14 mouse cellular contexts compared by ENCODE assay signal in genomic region chr4:107921152-107921695, GRCm38 (mm10). TPM values are rescaled to one million over a fixed set of nuclear protein-coding genes. Genes with fewer than 3 reads are reported as not detected.
A peak's percentile ranks its signal among the peaks of the same experiment; 100 is the strongest.
DNase-seq lines count a peak whose midpoint lies in the region; ATAC-seq and TF ChIP-seq lines count a peak whose summit lies in the region.
"Had no signal": no experiment of that assay in that cellular context is flagged by ENCODE, and none has a peak within 500 bp of the region (broad histone marks: within the 10 kb centered on the region; RNA-seq: fewer than 3 reads in every experiment).

No protein-coding gene starts in this region.

- peaks cover 35% of the 10 kb centered on the region; the same call in 1 of the 2 replicates for H3K79me2 ChIP-seq in liver, adult 2 months (ENCODE audit: control insufficient read depth, insufficient read depth, low read length)

- ATAC-seq in forebrain, embryonic 11.5 days (replicated peaks; ENCODE audit: low FRiP score), result no peak
- ATAC-seq in CD4-positive, CD25-positive, alpha-beta regulatory T cell, adult 4 months, result no peak
- ATAC-seq in hindbrain, embryonic 11.5 days (ENCODE audit: low FRiP score), result no peak

- no peak overlapping the region for H3K4me2 ChIP-seq in forebrain, embryonic 11.5 days (ENCODE audit: low read depth, low read length, severe bottlenecking)
- no peak overlapping the region for H3K4me2 ChIP-seq in hindbrain, embryonic 11.5 days (replicated peaks; ENCODE audit: low read depth, low read length)

- DNase-seq in gastrocnemius, adult 2 months, result no peak
- DNase-seq in gastrocnemius, postnatal 25 days, result no peak
- peak; percentile 21 for DNase-seq in 3T3-L1 (ENCODE audit: low read depth, low spot score)
- DNase-seq in heart, postnatal 10 days, result peak; percentile 67 to 78
- DNase-seq in liver, adult 2 months (ENCODE audit: extremely low read depth, low read depth, low spot score), result peak; percentile 89
- no peak for DNase-seq in forebrain, embryonic 11.5 days (ENCODE audit: low spot score)
- no peak for DNase-seq in hindbrain, embryonic 11.5 days (ENCODE audit: low spot score)
- DNase-seq: thymus, postnatal 14 days had no signal

- no peaks in the 10 kb centered on the region for H3K27me3 ChIP-seq in liver, adult 2 months (ENCODE audit: control insufficient read depth, insufficient read depth, low read length)
- no peaks in the 10 kb centered on the region for H3K27me3 ChIP-seq in forebrain, embryonic 11.5 days (ENCODE audit: control insufficient read depth, insufficient read depth, low read length)
- H3K27me3 ChIP-seq in hindbrain, embryonic 11.5 days (ENCODE audit: control insufficient read depth, insufficient read depth, low read length), result no peaks in the 10 kb centered on the region
- H3K27me3 ChIP-seq: embryonic facial prominence, embryonic 12.5 days; hindbrain, embryonic 15.5 days; limb, embryonic 15.5 days had no signal

- TF ChIP-seq POLR2A in liver, adult 2 months (IDR thresholded peaks at IDR 0.05; ENCODE audit: extremely low read depth, insufficient read depth, low read length), result no peak

- TF ChIP-seq CTCF in gastrocnemius, adult 2 months (IDR thresholded peaks at IDR 0.05), result no peak
- no peak for TF ChIP-seq CTCF in liver, adult 2 months (IDR thresholded peaks at IDR 0.05; ENCODE audit: low read depth, low read length)

- WGBS in liver, adult 2 months, result 16% methylated on average over 8 of the region's 8 CpGs
- WGBS in forebrain, embryonic 11.5 days, result 88% methylated on average over 8 of the region's 8 CpGs
- WGBS in hindbrain, embryonic 11.5 days, result 92% methylated on average over 8 of the region's 8 CpGs

- peak overlapping the region; percentile 98; the same call in 1 of the 2 replicates for H3K27ac ChIP-seq in gastrocnemius, adult 2 months
- peak overlapping the region; percentile 90 for H3K27ac ChIP-seq in liver, adult 2 months (replicated peaks; ENCODE audit: insufficient read depth, low read depth, low read length)
- H3K27ac ChIP-seq in forebrain, embryonic 11.5 days (ENCODE audit: low read depth, low read length), result no peak overlapping the region
- H3K27ac ChIP-seq in hindbrain, embryonic 11.5 days (ENCODE audit: low read depth, low read length), result no peak overlapping the region
- H3K27ac ChIP-seq: embryonic facial prominence, embryonic 12.5 days; limb, embryonic 15.5 days had no signal

- H3K36me3 ChIP-seq in liver, adult 2 months (ENCODE audit: control insufficient read depth, insufficient read depth, low read length), result peaks cover 12% of the 10 kb centered on the region
- H3K36me3 ChIP-seq in forebrain, embryonic 11.5 days (ENCODE audit: control insufficient read depth, insufficient read depth, low read length), result no peaks in the 10 kb centered on the region
- H3K36me3 ChIP-seq in hindbrain, embryonic 11.5 days (ENCODE audit: control insufficient read depth, insufficient read depth, low read length), result no peaks in the 10 kb centered on the region
- H3K36me3 ChIP-seq: hindbrain, embryonic 15.5 days; limb, embryonic 15.5 days had no signal

- intact Hi-C loops in gastrocnemius, adult 2 months (cut with DNase I), result loop anchor here (10.0 kb wide), 2 partner anchors 154 to 384 kb away; partner anchors contain the start of gene Zyg11b
- intact Hi-C loops in heart, postnatal 10 days (cut with DNase I), result loop anchor here (10.0 kb wide), 1 partner anchor 404 kb away; the partner anchor contains the start of gene Coa7

- H3K9ac ChIP-seq in liver, adult 2 months (ENCODE audit: low read depth, low read length), result peak overlapping the region; percentile 64
- H3K9ac ChIP-seq in forebrain, embryonic 11.5 days (ENCODE audit: low read length), result no peak overlapping the region
- no peak overlapping the region for H3K9ac ChIP-seq in hindbrain, embryonic 11.5 days (ENCODE audit: low read depth, low read length)
- H3K9ac ChIP-seq: embryonic facial prominence, embryonic 12.5 days; hindbrain, embryonic 15.5 days; limb, embryonic 15.5 days had no signal

- no peaks in the 10 kb centered on the region for H3K9me3 ChIP-seq in forebrain, embryonic 11.5 days (ENCODE audit: control insufficient read depth, low read length)
- H3K9me3 ChIP-seq in hindbrain, embryonic 11.5 days (ENCODE audit: control insufficient read depth, low read length), result no peaks in the 10 kb centered on the region
- H3K9me3 ChIP-seq: embryonic facial prominence, embryonic 12.5 days; hindbrain, embryonic 15.5 days; limb, embryonic 15.5 days had no signal

- H3K4me1 ChIP-seq in liver, adult 2 months (ENCODE audit: control insufficient read depth, insufficient read depth, low read length), result peaks cover 9% of the 10 kb centered on the region
- H3K4me1 ChIP-seq in forebrain, embryonic 11.5 days (replicated peaks; ENCODE audit: control insufficient read depth, insufficient read depth, low read length), result peaks cover 8% of the 10 kb centered on the region; the same call in 1 of the 2 replicates
- H3K4me1 ChIP-seq in hindbrain, embryonic 11.5 days (replicated peaks; ENCODE audit: control insufficient read depth, insufficient read depth, low read length), result peaks cover 2% of the 10 kb centered on the region; the same call in 1 of the 2 replicates

- peak overlapping the region; percentile 91 for H3K4me3 ChIP-seq in gastrocnemius, adult 2 months
- no peak overlapping the region; the same call in 1 of the 2 replicates for H3K4me3 ChIP-seq in liver, adult 2 months (ENCODE audit: insufficient read depth, low read depth, low read length)
- H3K4me3 ChIP-seq in forebrain, embryonic 11.5 days (ENCODE audit: low read depth, low read length), result no peak overlapping the region
- no peak overlapping the region for H3K4me3 ChIP-seq in hindbrain, embryonic 11.5 days (ENCODE audit: low read depth, low read length)
- H3K4me3 ChIP-seq: embryonic facial prominence, embryonic 12.5 days; hindbrain, embryonic 15.5 days; limb, embryonic 15.5 days had no signal

RNA-seq across cellular contexts. Expression of gene Cpt2, which starts 2.2 kb away (rescaled TPM):
- total RNA-seq in gastrocnemius, adult 2 months (2021), result 100 to 1,000 TPM in 1 of 2 experiments, 10 to 100 TPM in 1; 61.5 to 103 TPM
- total RNA-seq in gastrocnemius, postnatal 25 days (2021), result 10 to 100 TPM; 61.0 to 66.6 TPM
- total RNA-seq in heart, postnatal 10 days (2021), result 100 to 1,000 TPM; 206 to 222 TPM
- 106 and 125 TPM in 2 replicates for total RNA-seq in liver, adult 2 months (2014; rRNA removed)
- polyA plus RNA-seq in liver, adult 2 months (2012; rRNA removed), result 159 and 191 TPM in 2 replicates
- polyA plus RNA-seq in forebrain, embryonic 11.5 days (2014; fragmentation: Nextera tagmentation; extraction: Ambion mirVana), result 30.9 and 31.6 TPM in 2 replicates
- polyA plus RNA-seq in CD4-positive, CD25-positive, alpha-beta regulatory T cell, adult 4 months (2017; shearing (Covaris generic)), result 10 to 100 TPM; 18.9 to 27.3 TPM
- 34.0 and 38.4 TPM in 2 replicates for polyA plus RNA-seq in hindbrain, embryonic 11.5 days (2014; fragmentation: Nextera tagmentation; extraction: Ambion mirVana)

RNA-seq across cellular contexts. Expression of gene 0610037L13Rik, which starts 31.6 kb away (rescaled TPM):
- total RNA-seq in gastrocnemius, adult 2 months (2021), result 10 to 100 TPM; 41.9 to 50.1 TPM
- 10 to 100 TPM; 43.6 to 48.4 TPM for total RNA-seq in gastrocnemius, postnatal 25 days (2021)
- total RNA-seq in heart, postnatal 10 days (2021), result 10 to 100 TPM; 67.2 to 70.7 TPM
- total RNA-seq in liver, adult 2 months (2014; rRNA removed), result 39.0 and 44.9 TPM in 2 replicates
- polyA plus RNA-seq in liver, adult 2 months (2012; rRNA removed), result 24.3 and 28.2 TPM in 2 replicates
- polyA plus RNA-seq in forebrain, embryonic 11.5 days (2014; fragmentation: Nextera tagmentation; extraction: Ambion mirVana), result 108 and 116 TPM in 2 replicates
- 10 to 100 TPM; 51.0 to 63.0 TPM for polyA plus RNA-seq in CD4-positive, CD25-positive, alpha-beta regulatory T cell, adult 4 months (2017; shearing (Covaris generic))
- polyA plus RNA-seq in hindbrain, embryonic 11.5 days (2014; fragmentation: Nextera tagmentation; extraction: Ambion mirVana), result 118 and 135 TPM in 2 replicates

RNA-seq across cellular contexts. Expression of gene Magoh, which starts 41.7 kb away (rescaled TPM):
- 10 to 100 TPM; 25.6 to 30.0 TPM for total RNA-seq in gastrocnemius, adult 2 months (2021)
- 10 to 100 TPM; 19.9 to 25.8 TPM for total RNA-seq in gastrocnemius, postnatal 25 days (2021)
- 10 to 100 TPM; 64.4 to 65.4 TPM for total RNA-seq in heart, postnatal 10 days (2021)
- 42.3 and 46.1 TPM in 2 replicates for total RNA-seq in liver, adult 2 months (2014; rRNA removed)
- 27.4 and 28.5 TPM in 2 replicates for polyA plus RNA-seq in liver, adult 2 months (2012; rRNA removed)
- 214 and 246 TPM in 2 replicates for polyA plus RNA-seq in forebrain, embryonic 11.5 days (2014; fragmentation: Nextera tagmentation; extraction: Ambion mirVana)
- polyA plus RNA-seq in CD4-positive, CD25-positive, alpha-beta regulatory T cell, adult 4 months (2017; shearing (Covaris generic)), result 100 to 1,000 TPM; 109 to 118 TPM
- 224 and 249 TPM in 2 replicates for polyA plus RNA-seq in hindbrain, embryonic 11.5 days (2014; fragmentation: Nextera tagmentation; extraction: Ambion mirVana)

RNA-seq across cellular contexts. Expression of gene Slc1a7, which starts 46.9 kb away (rescaled TPM):
- total RNA-seq in gastrocnemius, adult 2 months (2021), result under 1 TPM; 0.10 to 0.17 TPM
- under 1 TPM; 0.11 to 0.26 TPM for total RNA-seq in gastrocnemius, postnatal 25 days (2021)
- total RNA-seq in heart, postnatal 10 days (2021), result under 1 TPM in 1 of 2 experiments, not detected in 1; 0.10 TPM
- total RNA-seq in liver, adult 2 months (2014; rRNA removed), result 0.07 and 0.09 TPM in 2 replicates
- polyA plus RNA-seq in liver, adult 2 months (2012; rRNA removed), result 0.04 and 0.07 TPM in 2 replicates
- not detected in 2 replicates for polyA plus RNA-seq in forebrain, embryonic 11.5 days (2014; fragmentation: Nextera tagmentation; extraction: Ambion mirVana)
- not detected for polyA plus RNA-seq in CD4-positive, CD25-positive, alpha-beta regulatory T cell, adult 4 months (2017; shearing (Covaris generic))
- not detected in 2 replicates for polyA plus RNA-seq in hindbrain, embryonic 11.5 days (2014; fragmentation: Nextera tagmentation; extraction: Ambion mirVana)
- polyA plus RNA-seq: C2C12; embryonic facial prominence, embryonic 12.5 days; neural tube, embryonic 14.5 days had no signal

Comparison
In these comparisons a context has a peak if more than half of its experiments do, and no peak if none do; other contexts are left out.
1. DNase-seq: peak in 3T3-L1 (single experiment), heart, postnatal 10 days (2 of 2) and liver, adult 2 months (single experiment); none in gastrocnemius, adult 2 months (single experiment), gastrocnemius, postnatal 25 days (single experiment), forebrain, embryonic 11.5 days (single experiment) and hindbrain, embryonic 11.5 days (single experiment).
2. H3K27ac ChIP-seq: peak in gastrocnemius, adult 2 months (single experiment) and liver, adult 2 months (single experiment); none in forebrain, embryonic 11.5 days (single experiment) and hindbrain, embryonic 11.5 days (single experiment).